Mouse (Mus musculus) T-cell, adult 2 months (primary cell): ENCODE results near the gene 2810006K23Rik.
"Not testable (repeated sequence)": the region's sequence is repeated elsewhere in the genome, so short reads cannot be mapped to it uniquely, and the experiment has no call there.

Experiments used
- DNase-seq: peaks from one replicate; pipeline ENCODE4 v3.0.0; 2022; ENCODE audit warnings: low spot score

2810006K23Rik gene

GRCm38 (mm10) chr5:124349196-124349595 is 21.3 kb downstream of the 2810006K23Rik start:
- DNase-seq, result no peak

- DNase-seq, result no peak
These were observed 22.5 kb downstream of the 2810006K23Rik start for GRCm38 (mm10) chr5:124350350-124350749.

GRCm38 (mm10) chr5:124351111-124351560 is 23.2 kb downstream of the 2810006K23Rik start:
- DNase-seq, result no peak

GRCm38 (mm10) chr5:124351604-124352003 is 23.7 kb downstream of the 2810006K23Rik start:
- DNase-seq, result no peak

DNA sequence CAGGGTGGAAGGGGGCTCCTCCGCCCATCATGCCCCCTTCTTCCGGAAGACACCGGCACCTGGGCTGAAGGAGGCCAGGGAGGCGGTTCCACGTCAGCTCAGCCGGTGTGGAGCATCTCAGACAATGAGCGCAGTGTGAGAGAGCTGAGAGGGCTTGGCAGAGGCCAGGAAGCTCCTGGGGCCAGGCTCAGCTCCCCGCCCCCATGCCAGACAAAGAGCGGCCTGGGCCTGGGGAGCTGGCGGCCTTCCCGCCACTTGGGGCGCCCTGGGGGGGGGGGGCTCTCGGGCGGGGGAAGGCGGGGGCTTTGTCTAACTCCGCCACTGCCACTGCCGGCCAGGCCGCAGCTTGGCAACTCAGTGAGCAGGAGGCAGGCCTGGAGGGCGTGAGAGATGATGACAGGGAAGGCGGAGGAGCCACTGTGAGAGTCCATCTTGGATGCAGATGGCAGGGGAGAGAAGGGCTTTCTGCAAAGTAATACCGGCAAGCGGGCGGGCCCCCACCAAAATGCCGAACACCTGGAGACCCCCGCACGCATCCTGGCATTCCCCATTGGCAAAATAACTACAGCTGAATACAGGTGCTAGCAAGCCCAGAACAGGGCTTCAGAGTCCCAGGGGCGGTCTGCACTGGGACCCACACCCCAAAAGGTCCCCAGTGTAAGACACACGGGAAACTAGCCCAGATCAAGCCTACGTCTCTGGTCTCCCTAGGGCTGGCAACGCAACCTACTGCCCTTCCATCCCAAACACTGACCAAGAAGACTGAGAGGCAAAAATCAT is 24.4 kb downstream of the 2810006K23Rik start:
- DNase-seq, result peak; percentile 64

- DNase-seq, result peak; percentile 16
These were observed 25.3 kb downstream of the 2810006K23Rik start for GRCm38 (mm10) chr5:124353011-124353725.

GRCm38 (mm10) chr5:124353726-124354547 is 26.0 kb downstream of the 2810006K23Rik start:
- peak; percentile 61 for DNase-seq

GRCm38 (mm10) chr5:124354574-124355424 is 26.9 kb downstream of the 2810006K23Rik start:
- peak; percentile 26 for DNase-seq

DNA sequence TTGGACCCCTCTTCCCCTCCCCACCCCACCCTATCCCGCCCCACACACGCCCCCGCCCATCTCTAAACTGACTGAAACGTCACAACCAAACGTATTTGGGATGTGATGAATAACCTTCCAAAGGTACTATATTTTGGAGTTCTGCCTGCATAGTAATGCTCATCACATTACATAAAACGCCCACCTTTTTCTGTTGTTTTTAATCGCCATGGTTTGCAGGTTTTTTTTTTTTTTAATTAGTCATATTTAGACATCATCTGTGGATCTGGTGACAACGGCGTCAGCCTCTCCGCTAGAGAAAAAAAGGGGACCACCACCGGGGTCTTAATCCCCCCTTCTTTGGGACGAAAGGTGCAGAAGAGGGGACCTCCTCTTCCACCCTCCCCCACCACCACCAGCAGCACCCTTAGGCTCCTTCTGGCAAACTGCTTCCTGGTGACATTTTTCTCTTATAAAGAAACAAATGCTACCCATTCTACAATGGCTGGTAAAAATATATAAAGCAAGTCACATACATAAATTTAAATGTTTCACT is 27.6 kb downstream of the 2810006K23Rik start:
- no peak for DNase-seq

DNA sequence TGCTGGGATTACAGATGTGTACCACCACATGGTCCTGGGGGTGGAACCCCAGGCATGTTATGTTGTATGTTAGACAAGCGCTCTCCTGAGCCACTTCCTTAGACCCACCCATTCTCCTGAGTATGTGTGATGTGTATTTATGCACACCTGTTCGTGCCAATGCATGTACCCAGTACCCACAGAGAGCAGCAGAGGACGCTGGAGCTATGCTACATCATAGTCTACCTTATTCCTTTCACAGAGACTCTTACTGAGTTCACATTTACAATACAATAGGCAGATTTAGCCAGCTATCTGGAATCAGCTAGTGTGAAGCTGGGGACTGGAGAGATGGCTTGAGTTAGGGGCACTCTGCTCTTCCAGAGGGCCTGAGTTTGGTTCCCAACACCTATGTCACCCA is 28.8 kb downstream of the 2810006K23Rik start:
- peak; percentile 16 for DNase-seq

DNA sequence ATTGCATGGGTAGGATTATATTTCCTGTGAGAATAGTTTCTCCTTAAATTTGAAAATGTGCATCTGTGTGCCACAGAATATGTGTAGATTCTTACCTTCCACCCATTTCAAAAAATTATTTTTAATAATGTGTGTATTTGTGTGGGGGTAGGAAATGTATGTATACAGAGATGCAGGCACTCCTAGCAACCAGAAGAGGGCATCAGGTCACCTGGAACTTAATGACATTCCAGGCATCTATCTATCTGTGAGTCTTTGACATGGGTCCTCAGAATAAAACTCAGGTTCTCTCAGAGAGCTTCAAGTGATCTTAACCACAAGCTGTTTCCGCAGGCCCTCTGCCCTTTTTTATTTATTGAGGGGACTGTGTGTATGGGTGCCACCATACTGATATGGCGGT is 31.8 kb downstream of the 2810006K23Rik start:
- DNase-seq, result no peak

DNA sequence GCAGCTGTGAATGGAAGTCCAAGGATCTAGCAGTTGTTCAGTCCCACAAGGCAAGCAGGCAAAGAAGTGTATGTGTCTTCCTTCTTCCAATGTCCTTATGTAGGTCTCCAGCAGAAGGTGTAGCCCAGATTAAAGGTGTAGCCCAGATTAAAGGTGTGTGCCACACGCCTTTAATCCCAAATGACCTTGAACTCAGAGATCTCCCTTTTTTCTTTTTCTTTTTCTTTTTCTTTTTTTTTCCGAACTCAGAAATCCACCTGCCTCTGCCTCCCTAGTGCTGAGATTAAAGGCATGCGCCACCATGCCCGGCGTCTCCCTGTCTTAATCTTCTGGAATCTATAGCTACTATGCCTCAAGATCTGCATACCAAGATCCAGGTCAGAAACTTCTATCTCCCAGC is 35.1 kb downstream of the 2810006K23Rik start, which contains the start of gene Cdk2ap1:
Gene Cdk2ap1 (minus strand): TSS at position 101 of the 400 bp plus-strand sequence.
- DNase-seq, result not testable (repeated sequence)

- no peak for DNase-seq
These were observed 36.5 kb downstream of the 2810006K23Rik start for GRCm38 (mm10) chr5:124364173-124364918.

DNA sequence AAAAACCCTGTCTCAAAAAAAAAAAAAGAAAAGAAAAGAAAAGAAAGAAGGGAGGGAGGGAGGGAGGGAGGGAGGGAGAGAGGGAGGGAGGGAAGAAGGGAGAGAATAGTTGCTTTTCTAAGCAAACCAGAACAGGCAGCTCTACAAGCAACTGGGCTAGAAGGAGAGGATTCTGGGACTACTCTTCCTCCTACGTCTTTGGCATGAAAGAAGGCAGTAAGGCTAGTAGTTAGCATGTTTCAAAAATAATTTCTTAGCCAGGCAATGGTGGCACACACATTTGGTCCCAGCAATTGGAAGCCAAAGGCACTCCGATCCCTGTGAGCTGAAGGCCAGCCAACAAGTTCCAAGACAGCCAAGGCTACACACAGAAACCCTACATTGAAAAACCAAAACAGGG is 37.9 kb downstream of the 2810006K23Rik start:
- DNase-seq, result no peak

GRCm38 (mm10) chr5:124366721-124367120 is 38.8 kb downstream of the 2810006K23Rik start:
- no peak for DNase-seq

DNA sequence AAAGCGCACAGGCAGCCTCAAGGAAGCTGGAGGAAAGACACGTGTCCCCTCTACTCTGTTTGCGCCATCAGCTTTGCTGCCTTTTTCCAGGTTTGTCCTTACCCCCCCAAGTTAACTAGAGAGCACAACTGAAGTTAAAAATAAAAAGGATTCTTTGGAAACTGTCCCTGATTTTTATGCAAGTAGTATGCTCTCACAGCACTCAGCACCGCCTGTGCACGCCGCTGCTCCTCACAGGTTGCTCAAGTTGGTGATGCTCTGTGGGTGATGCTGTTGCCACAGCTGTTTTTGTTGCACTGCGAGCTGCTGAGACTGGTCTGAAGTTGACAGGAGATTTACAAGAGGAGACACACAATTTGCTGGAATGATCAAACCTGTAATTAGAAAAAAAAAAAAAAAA is 46.4 kb downstream of the 2810006K23Rik start:
- no peak for DNase-seq

- no peak for DNase-seq
These were observed 48.5 kb downstream of the 2810006K23Rik start for GRCm38 (mm10) chr5:124376401-124376800.

- DNase-seq, result no peak
These were observed 49.3 kb downstream of the 2810006K23Rik start for GRCm38 (mm10) chr5:124377149-124377548.

DNA sequence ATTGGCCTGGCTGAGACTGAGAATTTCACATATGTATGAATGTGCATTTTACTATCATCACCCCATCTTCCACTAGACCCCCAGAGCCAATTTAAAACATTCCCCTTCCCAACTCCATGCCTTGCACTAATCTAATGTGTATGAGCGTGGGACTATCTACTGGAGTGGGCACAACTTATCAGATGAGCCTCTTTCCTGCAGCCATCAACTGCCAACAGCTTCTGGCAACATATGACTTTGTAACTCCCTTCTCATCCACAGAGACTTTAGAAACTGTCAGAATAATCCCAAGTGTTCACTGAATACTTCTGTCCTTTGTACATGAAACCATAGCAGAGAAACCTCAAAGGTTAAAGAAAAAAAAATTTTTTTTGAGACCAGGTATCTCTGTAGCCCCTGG is 52.2 kb downstream of the 2810006K23Rik start:
- no peak for DNase-seq

- DNase-seq, result no peak
These were observed 60.0 kb downstream of the 2810006K23Rik start for GRCm38 (mm10) chr5:124387932-124388331.
